Mouse (Mus musculus): ENCODE measurements at regions not wholly inside any gene's neighbourhood (a gene's known extent, or its start where the extent isn't known, plus 50 kb on each side); places are given as distances from the start of the nearest gene placed in this dataset.

DNA sequence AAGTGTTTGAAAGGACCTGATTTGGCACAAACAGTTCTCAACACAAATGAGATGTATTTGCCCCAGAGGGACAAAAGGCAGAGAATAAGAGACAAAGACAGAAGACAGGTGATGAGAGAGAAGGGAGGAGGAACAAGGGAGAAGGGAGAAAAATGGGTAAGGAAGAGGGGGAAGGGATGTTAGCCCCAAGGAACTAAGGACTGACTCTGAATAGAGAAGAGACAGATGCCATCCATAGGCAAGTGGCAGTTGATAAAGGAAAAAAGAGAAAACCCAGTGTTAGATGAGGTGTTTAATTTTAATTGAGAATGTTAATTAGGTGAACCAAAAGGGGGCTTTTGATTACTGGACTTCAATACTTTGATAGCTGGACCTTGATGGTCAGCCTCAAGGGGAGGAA lies 137.4 kb upstream of the B430305J03Rik start:
- Histone ChIP-seq H3K79me2 (replicated peaks; ENCODE audit: control insufficient read depth, extremely low read depth, insufficient read depth, poor library complexity, severe bottlenecking) (no peaks in the 10 kb centered on the region), H3K9ac (ENCODE audit: insufficient read depth, low read depth) (no peak overlapping the region), H3K27ac (ENCODE audit: insufficient read depth, low read depth) (no peak overlapping the region), H3K36me3 (replicated peaks in 1 of 2; ENCODE audit: control insufficient read depth in 1 of 2, insufficient read depth in 1 of 2, low read length in 1 of 2) (no peaks in the 10 kb centered on the region), H3K9me3 (replicated peaks; ENCODE audit: low read length) (peaks cover 17% of the 10 kb centered on the region), H3K4me1 (ENCODE audit: control insufficient read depth in 1 of 2, insufficient read depth in 2 of 2) (no peaks in the 10 kb centered on the region), H3K4me3 (replicated peaks in 1 of 3; ENCODE audit: low read depth in 2 of 3, low read length in 2 of 3, poor library complexity in 1 of 3) (no peak overlapping the region), H3K27me3 (replicated peaks) (no peaks in the 10 kb centered on the region), H3K4me2 (ENCODE audit: insufficient read depth, low read depth, poor library complexity, severe bottlenecking) (no peak overlapping the region)
- in situ Hi-C loops (cut with MboI; ENCODE audit: low pct_ligation_motif_present, low pct_unique_long_range_greater_than_20kb, low sequenced_read_pairs) (no loop called here), dilution Hi-C loops (cut with MboI; ENCODE audit: extremely low pct_ligation_motif_present, extremely low pct_unique_long_range_greater_than_20kb, low sequenced_read_pairs) (no loop called here)
- no peak for DNase-seq (ENCODE audit: extremely low read depth)
- TF ChIP-seq MAFK (IDR thresholded peaks at IDR 0.05; ENCODE audit: insufficient replicate concordance, low read length) (no peak), RCOR1 (conservative IDR thresholded peaks at IDR 0.05; ENCODE audit: low read depth, low read length) (no peak), PAX5 (IDR thresholded peaks at IDR 0.05; ENCODE audit: low read length) (no peak), CTCF (conservative IDR thresholded peaks at IDR 0.05 in 1 of 2, IDR thresholded peaks at IDR 0.05 in 1 of 2; ENCODE audit: low read depth in 2 of 2, low read length in 2 of 2) (no peak), NRF1 (IDR thresholded peaks at IDR 0.05; ENCODE audit: low read depth, low read length) (no peak), ZNF384 (IDR thresholded peaks at IDR 0.05; ENCODE audit: low read depth, low read length) (no peak), HCFC1 (IDR thresholded peaks at IDR 0.05; ENCODE audit: low read depth, low read length) (no peak), KAT2A (IDR thresholded peaks at IDR 0.05; ENCODE audit: insufficient replicate concordance, low read length) (no peak), ELF1 (IDR thresholded peaks at IDR 0.05; ENCODE audit: low read depth, low read length) (no peak), TBP (conservative IDR thresholded peaks at IDR 0.05; ENCODE audit: low read depth, low read length) (no peak), ZC3H11A (IDR thresholded peaks at IDR 0.05; ENCODE audit: low read depth, low read length) (no peak)

GRCm38 (mm10) chr3:61494835-61495234 lies 129.1 kb upstream of the B430305J03Rik start:
- no peak for DNase-seq (ENCODE audit: extremely low read depth)
- dilution Hi-C loops (cut with MboI; ENCODE audit: extremely low pct_ligation_motif_present, extremely low pct_unique_long_range_greater_than_20kb, low sequenced_read_pairs) = no loop called here

GRCm38 (mm10) chr3:61486808-61487389 lies 121.1 kb upstream of the B430305J03Rik start:
- in situ Hi-C loops (cut with MboI; ENCODE audit: low pct_ligation_motif_present, low pct_unique_long_range_greater_than_20kb, low sequenced_read_pairs) (no loop called here), dilution Hi-C loops (cut with MboI; ENCODE audit: extremely low pct_ligation_motif_present, extremely low pct_unique_long_range_greater_than_20kb, low sequenced_read_pairs) (no loop called here)
- H3K9ac ChIP-seq (ENCODE audit: insufficient read depth, low read depth) = no peak overlapping the region
- H3K27me3 ChIP-seq (replicated peaks) = no peaks in the 10 kb centered on the region
- H3K4me3 ChIP-seq (replicated peaks in 1 of 3; ENCODE audit: low read depth in 2 of 3, low read length in 2 of 3, poor library complexity in 1 of 3) = no peak overlapping the region
- H3K4me2 ChIP-seq (ENCODE audit: insufficient read depth, low read depth, poor library complexity, severe bottlenecking) = no peak overlapping the region
- no peaks in the 10 kb centered on the region for H3K4me1 ChIP-seq (ENCODE audit: control insufficient read depth in 1 of 2, insufficient read depth in 2 of 2)
- H3K9me3 ChIP-seq (replicated peaks; ENCODE audit: low read length) = peaks cover 42% of the 10 kb centered on the region
- H3K36me3 ChIP-seq (replicated peaks in 1 of 2; ENCODE audit: control insufficient read depth in 1 of 2, insufficient read depth in 1 of 2, low read length in 1 of 2) = no peaks in the 10 kb centered on the region
- DNase-seq (ENCODE audit: extremely low read depth) = no peak
- H3K79me2 ChIP-seq (replicated peaks; ENCODE audit: control insufficient read depth, extremely low read depth, insufficient read depth, poor library complexity, severe bottlenecking) = no peaks in the 10 kb centered on the region
- no peak overlapping the region for H3K27ac ChIP-seq (ENCODE audit: insufficient read depth, low read depth)
- TF ChIP-seq PAX5 (IDR thresholded peaks at IDR 0.05; ENCODE audit: low read length) (no peak), HCFC1 (IDR thresholded peaks at IDR 0.05; ENCODE audit: low read depth, low read length) (no peak), NRF1 (IDR thresholded peaks at IDR 0.05; ENCODE audit: low read depth, low read length) (no peak), TBP (conservative IDR thresholded peaks at IDR 0.05; ENCODE audit: low read depth, low read length) (no peak), BHLHE40 (IDR thresholded peaks at IDR 0.05; ENCODE audit: low read depth, low read length) (no peak), TCF12 (IDR thresholded peaks at IDR 0.05; ENCODE audit: low read depth, low read length) (no peak), MYC (IDR thresholded peaks at IDR 0.05; ENCODE audit: low read depth, low read length) (no peak), ZNF384 (IDR thresholded peaks at IDR 0.05; ENCODE audit: low read depth, low read length) (no peak), CTCF (conservative IDR thresholded peaks at IDR 0.05 in 1 of 2, IDR thresholded peaks at IDR 0.05 in 1 of 2; ENCODE audit: low read depth in 2 of 2, low read length in 2 of 2) (no peak), SMC3 (IDR thresholded peaks at IDR 0.05; ENCODE audit: low read depth, low read length) (no peak), RAD21 (IDR thresholded peaks at IDR 0.05; ENCODE audit: low read depth, low read length) (no peak), CHD2 (IDR thresholded peaks at IDR 0.05; ENCODE audit: low read length) (no peak), ELF1 (IDR thresholded peaks at IDR 0.05; ENCODE audit: low read depth, low read length) (no peak), ZMIZ1 (IDR thresholded peaks at IDR 0.05; ENCODE audit: low read depth, low read length) (no peak)

More at GRCm38 (mm10) chr3:61494835-61495234, 129.1 kb upstream of the B430305J03Rik start:
- no peaks in the 10 kb centered on the region for H3K79me2 ChIP-seq (replicated peaks; ENCODE audit: control insufficient read depth, extremely low read depth, insufficient read depth, poor library complexity, severe bottlenecking)
- H3K9ac ChIP-seq (ENCODE audit: insufficient read depth, low read depth) = no peak overlapping the region
- no peak overlapping the region for H3K4me2 ChIP-seq (ENCODE audit: insufficient read depth, low read depth, poor library complexity, severe bottlenecking)
- no peak overlapping the region for H3K4me3 ChIP-seq (replicated peaks in 1 of 3; ENCODE audit: low read depth in 2 of 3, low read length in 2 of 3, poor library complexity in 1 of 3)
- H3K36me3 ChIP-seq (replicated peaks in 1 of 2; ENCODE audit: control insufficient read depth in 1 of 2, insufficient read depth in 1 of 2, low read length in 1 of 2) = no peaks in the 10 kb centered on the region
- H3K27me3 ChIP-seq (replicated peaks) = no peaks in the 10 kb centered on the region
- TF ChIP-seq CHD1 (IDR thresholded peaks at IDR 0.05; ENCODE audit: low read depth, low read length) (no peak), TBP (conservative IDR thresholded peaks at IDR 0.05; ENCODE audit: low read depth, low read length) (no peak), JUND (conservative IDR thresholded peaks at IDR 0.05; ENCODE audit: low read depth, low read length) (no peak)
- in situ Hi-C loops (cut with MboI; ENCODE audit: low pct_ligation_motif_present, low pct_unique_long_range_greater_than_20kb, low sequenced_read_pairs) = no loop called here
- peaks cover 16% of the 10 kb centered on the region for H3K9me3 ChIP-seq (replicated peaks; ENCODE audit: low read length)
- H3K4me1 ChIP-seq (ENCODE audit: control insufficient read depth in 1 of 2, insufficient read depth in 2 of 2) = no peaks in the 10 kb centered on the region
- H3K27ac ChIP-seq (ENCODE audit: insufficient read depth, low read depth) = no peak overlapping the region
